In the genomic region with DNA sequence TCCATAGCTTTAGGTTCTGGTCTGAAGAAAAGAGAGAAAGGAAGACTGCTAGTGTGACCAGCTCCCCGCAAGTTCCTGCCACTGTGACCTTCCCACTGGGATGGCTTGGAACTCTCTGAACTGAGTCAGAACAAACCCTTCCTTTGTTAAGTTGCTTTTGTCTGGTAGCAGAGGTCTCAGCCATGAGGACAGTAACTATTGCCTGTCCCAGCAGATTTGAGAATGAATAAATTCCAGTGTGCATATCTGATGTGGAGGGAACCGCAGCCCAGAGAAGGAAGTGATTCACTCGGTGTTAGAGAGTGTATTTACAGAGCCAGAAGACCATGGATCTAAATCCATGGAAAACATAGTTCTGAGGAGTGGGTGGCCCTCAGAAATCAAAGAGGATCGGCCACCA, we compare ENCODE assay signal across 22 mouse cellular contexts.
"Had no signal": no experiment of that assay in that cellular context is flagged by ENCODE, and none has a peak within 500 bp of the region (broad histone marks: within the 10 kb centered on the region; RNA-seq: fewer than 3 reads in every experiment).

No protein-coding gene starts in this region.

- ATAC-seq: lung, postnatal 0 days; midbrain, embryonic 13.5 days; midbrain, embryonic 15.5 days had no signal

- H3K4me3 ChIP-seq: lung, embryonic 15.5 days; megakaryocyte, embryonic 14.5 days; midbrain, embryonic 13.5 days; midbrain, embryonic 15.5 days; neural tube, embryonic 13.5 days; neural tube, embryonic 15.5 days; stomach, embryonic 15.5 days had no signal

- H3K27ac ChIP-seq: lung, embryonic 15.5 days; macrophage; midbrain, embryonic 13.5 days; midbrain, embryonic 15.5 days; neural tube, embryonic 13.5 days; neural tube, embryonic 15.5 days; stomach, embryonic 15.5 days; stomach, postnatal 0 days had no signal

- H3K27me3 ChIP-seq: lung, embryonic 15.5 days; midbrain, embryonic 13.5 days; midbrain, embryonic 15.5 days; neural tube, embryonic 13.5 days; neural tube, embryonic 15.5 days; stomach, embryonic 15.5 days had no signal

- DNase-seq: lung, adult 18-20 months; lung, postnatal 14 days; lung, postnatal 36 days; retina, postnatal 1 day; right cerebral cortex, adult 18-20 months; right cerebral cortex, postnatal 25 days; right cerebral cortex, postnatal 4 days; spleen, adult 18-20 months; thymus, adult 2 months; thymus, postnatal 25 days; thymus, postnatal 4 days had no signal

- H3K4me1 ChIP-seq: megakaryocyte, embryonic 14.5 days; midbrain, embryonic 15.5 days; stomach, embryonic 15.5 days had no signal

- H3K36me3 ChIP-seq: lung, embryonic 15.5 days; midbrain, embryonic 13.5 days; midbrain, embryonic 15.5 days; neural tube, embryonic 13.5 days; neural tube, embryonic 15.5 days; stomach, embryonic 15.5 days had no signal

- H3K4me2 ChIP-seq: lung, embryonic 15.5 days; midbrain, embryonic 11.5 days; midbrain, embryonic 13.5 days; midbrain, embryonic 15.5 days; neural tube, embryonic 13.5 days; neural tube, embryonic 15.5 days; stomach, embryonic 15.5 days had no signal

- H3K9ac ChIP-seq: lung, embryonic 15.5 days; midbrain, embryonic 13.5 days; midbrain, embryonic 15.5 days; neural tube, embryonic 13.5 days; neural tube, embryonic 15.5 days; stomach, embryonic 15.5 days had no signal

- H3K9me3 ChIP-seq: lung, embryonic 15.5 days; megakaryocyte, embryonic 14.5 days; midbrain, embryonic 13.5 days; midbrain, embryonic 15.5 days; neural tube, embryonic 13.5 days; neural tube, embryonic 15.5 days; stomach, embryonic 15.5 days had no signal
